Mouse (Mus musculus) lung, embryonic 14.5 days (tissue): ENCODE measurements at regions not wholly inside any gene's neighbourhood (a gene's known extent, or its start where the extent isn't known, plus 50 kb on each side); places are given as distances from the start of the nearest gene placed in this dataset.

Source experiments
- ATAC-seq: fragments of 200-750 bp; cut with Nextera tagmentation; 2 replicates; pipeline ENCODE4 v1.8.0; 2017; ENCODE audit warnings: mild to moderate bottlenecking, moderate TSS enrichment, moderate library complexity; ENCODE audit not compliant: insufficient read depth
- DNase-seq: peaks from one replicate; pipeline ENCODE4 v3.0.0-alpha.2; 2015
- H3K27ac ChIP-seq: fragments of 300-500 bp; sonication (generic); 2 replicates; pipeline ENCODE4 v1.5.1; 2014; ENCODE audit warnings: low read depth, mild to moderate bottlenecking, moderate library complexity
- H3K27me3 ChIP-seq: fragments of 300-500 bp; sonication (generic); 2 replicates; pipeline ENCODE4 v1.6.1; 2014; ENCODE audit warnings: low read length, control low read depth; ENCODE audit not compliant: insufficient read depth
- H3K36me3 ChIP-seq: fragments of 300-500 bp; sonication (generic); 2 replicates; pipeline ENCODE4 v1.6.1; 2014; ENCODE audit warnings: control low read depth; ENCODE audit not compliant: insufficient read depth
- H3K4me1 ChIP-seq: fragments of 300-500 bp; sonication (generic); 2 replicates; pipeline ENCODE4 v1.6.1; 2014; ENCODE audit warnings: antibody characterized with exemption, control low read depth; ENCODE audit not compliant: insufficient read depth
- H3K4me2 ChIP-seq: fragments of 300-500 bp; sonication (generic); 2 replicates; pipeline ENCODE4 v1.6.1; 2014; ENCODE audit warnings: mild to moderate bottlenecking
- H3K4me3 ChIP-seq: fragments of 300-500 bp; sonication (generic); 2 replicates; pipeline ENCODE4 v1.5.1; 2014; ENCODE audit warnings: low read depth, low read length
- H3K9ac ChIP-seq: fragments of 300-500 bp; sonication (generic); 2 replicates; pipeline ENCODE4 v1.6.1; 2014
- H3K9me3 ChIP-seq: fragments of 300-500 bp; sonication (generic); 2 replicates; pipeline ENCODE4 v1.6.1; 2016; ENCODE audit warnings: low read depth, low read length, control low read depth
- CTCF ChIP-seq: IDR thresholded peaks from 2 replicates; pipeline ENCODE4 v1.5.1; 2016; ENCODE audit warnings: antibody characterized with exemption, low read depth
- WGBS: fragments of 180-500 bp; shearing (Covaris S2); extraction: QIAGEN DNeasy Blood & Tissue Kit; methylation state at CpG from one replicate; pipeline ENCODE4 v1.1.7; 2014; 5-methylcytosine and 5-hydroxymethylcytosine counted together

DNA sequence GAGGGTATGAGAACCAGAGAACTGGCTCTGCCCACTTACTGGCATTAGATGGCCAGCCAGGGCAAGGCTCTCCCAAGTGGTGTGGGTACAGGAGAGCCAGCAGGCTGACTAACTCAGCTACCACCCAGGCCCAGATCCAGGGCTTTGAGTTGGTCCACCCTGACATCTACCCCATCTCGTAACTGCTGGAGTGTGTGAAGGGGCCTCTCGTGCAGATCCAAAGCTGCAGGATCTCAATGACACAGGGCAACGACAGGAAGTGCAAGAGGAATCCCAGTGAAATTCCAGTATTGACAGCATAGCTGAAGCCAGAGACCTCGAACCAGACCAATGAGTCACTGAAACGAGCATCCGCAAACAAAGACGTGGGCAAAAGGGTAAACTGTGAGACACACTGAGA is 63.8 kb upstream of the Mrps9 start:
- H3K27ac ChIP-seq, result no peak overlapping the region
- H3K4me3 ChIP-seq, result no peak overlapping the region
- ATAC-seq (peak; percentile 68; the same call in 1 of the 2 replicates), DNase-seq (peak; percentile 52)
- no peaks in the 10 kb centered on the region for H3K36me3 ChIP-seq
- no peaks in the 10 kb centered on the region for H3K4me1 ChIP-seq
- no peaks in the 10 kb centered on the region for H3K27me3 ChIP-seq
- no peak for TF ChIP-seq CTCF
- WGBS, result 34% methylated on average over 7 of the region's 7 CpGs
- H3K9ac ChIP-seq, result no peak overlapping the region
- H3K4me2 ChIP-seq, result no peak overlapping the region
- no peaks in the 10 kb centered on the region for H3K9me3 ChIP-seq

DNA sequence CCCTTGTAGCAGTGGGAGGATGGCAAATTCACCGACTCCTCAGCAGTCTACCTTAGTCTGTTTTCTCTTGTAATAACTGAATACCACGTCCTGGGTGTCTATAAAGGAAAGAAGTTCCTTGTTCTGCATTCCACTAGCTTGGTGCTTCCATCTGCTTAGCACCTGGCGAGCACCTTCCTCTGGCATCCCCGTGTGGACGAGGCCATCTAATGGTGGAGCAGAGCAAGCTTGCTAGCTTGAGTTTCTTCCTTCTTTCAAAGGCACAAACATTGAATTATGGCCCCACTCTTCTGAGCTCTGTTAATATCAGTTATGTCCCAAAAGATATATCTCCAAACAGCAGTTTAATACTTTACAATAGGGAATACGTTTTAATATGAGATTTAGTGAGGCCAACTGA is 62.6 kb upstream of the Mrps9 start:
- Histone ChIP-seq H3K27ac (no peak overlapping the region), H3K4me3 (no peak overlapping the region), H3K4me1 (no peaks in the 10 kb centered on the region), H3K9ac (no peak overlapping the region), H3K4me2 (no peak overlapping the region), H3K27me3 (no peaks in the 10 kb centered on the region), H3K36me3 (no peaks in the 10 kb centered on the region), H3K9me3 (no peaks in the 10 kb centered on the region)
- ATAC-seq, result no peak
- TF ChIP-seq CTCF, result no peak
- 62% methylated on average over 6 of the region's 6 CpGs for WGBS
- DNase-seq, result no peak
